Mouse (Mus musculus) spleen, adult 2 months (tissue): ENCODE results near the gene Tada1.

Experiments
- CTCF ChIP-seq: fragments of 200-500 bp; IDR thresholded peaks from 2 replicates; pipeline ENCODE4 v1.5.1; 2011; ENCODE audit warnings: mild to moderate bottlenecking, inconsistent platforms; ENCODE audit not compliant: insufficient read depth, insufficient read length, insufficient replicate concordance; ENCODE audit errors: extremely low read depth
- POLR2A ChIP-seq: fragments of 200-500 bp; IDR thresholded peaks from 2 replicates; pipeline ENCODE4 v1.6.1; 2011; ENCODE audit warnings: low read depth, low read length, inconsistent platforms

GRCm38 (mm10) chr1:166382626-166383025, 3.7 kb downstream of the Tada1 start:
- no peak for TF ChIP-seq POLR2A
- no peak for TF ChIP-seq CTCF
